Mouse (Mus musculus): ENCODE results near the gene Zfp1. TPM values are rescaled to one million over a fixed set of nuclear protein-coding genes. Genes with fewer than 3 reads are reported as not detected.

The Zfp1 gene
- total and polyA plus RNA-seq, 2 experiments from 2014 or later = 24.7 to 34.3 TPM

GRCm38 (mm10) chr8:111645715-111646114 lies 2.5 kb downstream of the Zfp1 start:
- no peaks in the 10 kb centered on the region for H3K36me3 ChIP-seq (ENCODE audit: insufficient read depth)
- H3K9me3 ChIP-seq (ENCODE audit: low read length) = no peaks in the 10 kb centered on the region
- no peak overlapping the region for H3K4me2 ChIP-seq (ENCODE audit: low read depth)
- WGBS = 97% methylated on average over 8 of the region's 8 CpGs
- TF ChIP-seq CTCF (IDR thresholded peaks at IDR 0.05; ENCODE audit: low read depth) = no peak
- H3K27ac ChIP-seq (ENCODE audit: low read depth, low read length) = no peak overlapping the region
- no peak for DNase-seq
- no peak overlapping the region for H3K4me3 ChIP-seq (ENCODE audit: low read depth, low read length)
- no peaks in the 10 kb centered on the region for H3K27me3 ChIP-seq (ENCODE audit: insufficient read depth, low read length)
- no peak overlapping the region for H3K9ac ChIP-seq
- H3K4me1 ChIP-seq (ENCODE audit: insufficient read depth) = no peaks in the 10 kb centered on the region
- no peak for ATAC-seq

- ATAC-seq (no peak), DNase-seq (no peak)
- WGBS = 63% methylated on average over 2 of the region's 2 CpGs
- Histone ChIP-seq H3K9me3 (ENCODE audit: low read length) (no peaks in the 10 kb centered on the region), H3K4me2 (ENCODE audit: low read depth) (no peak overlapping the region), H3K27me3 (ENCODE audit: insufficient read depth, low read length) (no peaks in the 10 kb centered on the region), H3K9ac (no peak overlapping the region), H3K4me3 (ENCODE audit: low read depth, low read length) (no peak overlapping the region), H3K27ac (ENCODE audit: low read depth, low read length) (no peak overlapping the region), H3K36me3 (ENCODE audit: insufficient read depth) (no peaks in the 10 kb centered on the region), H3K4me1 (ENCODE audit: insufficient read depth) (no peaks in the 10 kb centered on the region)
- no peak for TF ChIP-seq CTCF (IDR thresholded peaks at IDR 0.05; ENCODE audit: low read depth)
Measured at GRCm38 (mm10) chr8:111648834-111649233, 5.6 kb downstream of the Zfp1 start.

GRCm38 (mm10) chr8:111650651-111651050 lies 7.5 kb downstream of the Zfp1 start:
- Histone ChIP-seq H3K27me3 (ENCODE audit: insufficient read depth, low read length) (no peaks in the 10 kb centered on the region), H3K4me3 (ENCODE audit: low read depth, low read length) (no peak overlapping the region), H3K9me3 (ENCODE audit: low read length) (no peaks in the 10 kb centered on the region), H3K4me1 (ENCODE audit: insufficient read depth) (no peaks in the 10 kb centered on the region), H3K9ac (no peak overlapping the region), H3K4me2 (ENCODE audit: low read depth) (no peak overlapping the region), H3K36me3 (ENCODE audit: insufficient read depth) (no peaks in the 10 kb centered on the region), H3K27ac (ENCODE audit: low read depth, low read length) (no peak overlapping the region)
- DNase-seq (no peak), ATAC-seq (no peak)
- 50% methylated on average over 3 of the region's 3 CpGs for WGBS
- no peak for TF ChIP-seq CTCF (IDR thresholded peaks at IDR 0.05; ENCODE audit: low read depth)

- Histone ChIP-seq H3K27me3 (ENCODE audit: insufficient read depth, low read length) (no peaks in the 10 kb centered on the region), H3K36me3 (ENCODE audit: insufficient read depth) (no peaks in the 10 kb centered on the region), H3K4me1 (ENCODE audit: insufficient read depth) (no peaks in the 10 kb centered on the region), H3K4me3 (ENCODE audit: low read depth, low read length) (no peak overlapping the region), H3K4me2 (ENCODE audit: low read depth) (no peak overlapping the region), H3K27ac (ENCODE audit: low read depth, low read length) (no peak overlapping the region), H3K9ac (no peak overlapping the region), H3K9me3 (ENCODE audit: low read length) (no peaks in the 10 kb centered on the region)
- 94% methylated on average over 2 of the region's 2 CpGs for WGBS
- ATAC-seq (no peak), DNase-seq (no peak)
- no peak for TF ChIP-seq CTCF (IDR thresholded peaks at IDR 0.05; ENCODE audit: low read depth)
Measured at GRCm38 (mm10) chr8:111653524-111653923, 10.3 kb downstream of the Zfp1 start.

GRCm38 (mm10) chr8:111657312-111657854 lies 14.2 kb downstream of the Zfp1 start:
- ATAC-seq = no peak
- 10% methylated on average over 1 of the region's 1 CpGs for WGBS
- no peak overlapping the region for H3K27ac ChIP-seq (ENCODE audit: low read depth, low read length)

GRCm38 (mm10) chr8:111658819-111659423 lies 15.7 kb downstream of the Zfp1 start:
- H3K4me1 ChIP-seq (ENCODE audit: insufficient read depth) = no peaks in the 10 kb centered on the region
- no peak for TF ChIP-seq CTCF (IDR thresholded peaks at IDR 0.05; ENCODE audit: low read depth)
- no peak overlapping the region for H3K9ac ChIP-seq
- no peaks in the 10 kb centered on the region for H3K27me3 ChIP-seq (ENCODE audit: insufficient read depth, low read length)
- H3K4me3 ChIP-seq (ENCODE audit: low read depth, low read length) = no peak overlapping the region
- no peak for ATAC-seq
- no peak overlapping the region for H3K4me2 ChIP-seq (ENCODE audit: low read depth)
- H3K36me3 ChIP-seq (ENCODE audit: insufficient read depth) = peaks cover 22% of the 10 kb centered on the region
- no peak overlapping the region for H3K27ac ChIP-seq (ENCODE audit: low read depth, low read length)
- no peaks in the 10 kb centered on the region for H3K9me3 ChIP-seq (ENCODE audit: low read length)
- WGBS = 91% methylated on average over 6 of the region's 6 CpGs
- no peak for DNase-seq

More at GRCm38 (mm10) chr8:111657312-111657854, 14.2 kb downstream of the Zfp1 start:
- Histone ChIP-seq H3K4me3 (ENCODE audit: low read depth, low read length) (no peak overlapping the region), H3K9ac (no peak overlapping the region), H3K27me3 (ENCODE audit: insufficient read depth, low read length) (no peaks in the 10 kb centered on the region), H3K36me3 (ENCODE audit: insufficient read depth) (peaks cover 22% of the 10 kb centered on the region), H3K9me3 (ENCODE audit: low read length) (no peaks in the 10 kb centered on the region), H3K4me1 (ENCODE audit: insufficient read depth) (no peaks in the 10 kb centered on the region), H3K4me2 (ENCODE audit: low read depth) (no peak overlapping the region)
- DNase-seq = no peak
- TF ChIP-seq CTCF (IDR thresholded peaks at IDR 0.05; ENCODE audit: low read depth) = no peak

- H3K4me3 ChIP-seq (ENCODE audit: low read depth, low read length) = no peak overlapping the region
- H3K9ac ChIP-seq = no peak overlapping the region
- no peaks in the 10 kb centered on the region for H3K4me1 ChIP-seq (ENCODE audit: insufficient read depth)
- no peaks in the 10 kb centered on the region for H3K9me3 ChIP-seq (ENCODE audit: low read length)
- no peaks in the 10 kb centered on the region for H3K27me3 ChIP-seq (ENCODE audit: insufficient read depth, low read length)
- 88% methylated on average over 3 of the region's 3 CpGs for WGBS
- peak; percentile 80 for TF ChIP-seq CTCF (IDR thresholded peaks at IDR 0.05; ENCODE audit: low read depth)
- H3K36me3 ChIP-seq (ENCODE audit: insufficient read depth) = peaks cover 28% of the 10 kb centered on the region
- H3K27ac ChIP-seq (ENCODE audit: low read depth, low read length) = no peak overlapping the region
- H3K4me2 ChIP-seq (ENCODE audit: low read depth) = no peak overlapping the region
- DNase-seq = peak; percentile 45
- ATAC-seq = no peak
Measured at GRCm38 (mm10) chr8:111662473-111662872, 19.3 kb downstream of the Zfp1 start.

All from forebrain, postnatal 0 days (tissue).